Mouse (Mus musculus): ENCODE measurements at regions not wholly inside any gene's neighbourhood (a gene's known extent, or its start where the extent isn't known, plus 50 kb on each side); places are given as distances from the start of the nearest gene placed in this dataset.

- 50% methylated on average over 7 of the region's 7 CpGs for WGBS
- Histone ChIP-seq H3K27ac (ENCODE audit: insufficient read depth, low read depth, low read length) (no peak overlapping the region), H3K4me3 (ENCODE audit: insufficient read depth, low read depth, low read length) (no peak overlapping the region), H3K4me1 (ENCODE audit: control insufficient read depth, insufficient read depth, low read length) (no peaks in the 10 kb centered on the region)
- TF ChIP-seq CTCF (IDR thresholded peaks at IDR 0.05; ENCODE audit: insufficient read depth, low read depth, low read length) (no peak), POLR2A (IDR thresholded peaks at IDR 0.05; ENCODE audit: insufficient read depth, low read depth, low read length) (no peak)
Observed at GRCm38 (mm10) chr9:43427007-43427406, 116.4 kb downstream of the Trim29 start.

DNA sequence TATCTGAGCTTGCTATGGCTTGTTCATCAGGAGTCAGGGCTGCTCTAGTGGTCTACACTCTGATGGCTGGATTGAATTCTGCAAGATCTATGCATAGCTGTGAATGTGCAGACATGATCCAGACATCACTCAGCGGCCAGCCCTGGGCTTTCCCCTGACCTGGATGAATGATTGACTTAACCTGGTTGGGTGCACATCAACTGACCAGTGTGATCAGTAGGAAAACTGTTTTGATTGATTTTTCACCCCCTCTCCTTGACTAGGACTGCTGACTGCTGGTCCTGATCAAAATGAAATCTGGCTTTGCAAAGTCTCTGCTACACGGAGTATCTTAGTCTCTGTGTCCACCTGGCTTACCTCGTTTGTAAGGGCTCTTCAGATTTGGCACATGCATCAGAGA, 123.3 kb downstream of the Trim29 start:
- H3K4me1 ChIP-seq (ENCODE audit: control insufficient read depth, insufficient read depth, low read length): no peaks in the 10 kb centered on the region
- H3K4me3 ChIP-seq (ENCODE audit: insufficient read depth, low read depth, low read length): no peak overlapping the region
- TF ChIP-seq CTCF (IDR thresholded peaks at IDR 0.05; ENCODE audit: insufficient read depth, low read depth, low read length) (no peak), POLR2A (IDR thresholded peaks at IDR 0.05; ENCODE audit: insufficient read depth, low read depth, low read length) (no peak)
- no peak overlapping the region for H3K27ac ChIP-seq (ENCODE audit: insufficient read depth, low read depth, low read length)
- 91% methylated on average over 3 of the region's 3 CpGs for WGBS

GRCm38 (mm10) chr9:43438476-43438875, 127.8 kb downstream of the Trim29 start:
- peaks cover 13% of the 10 kb centered on the region; the same call in 1 of the 2 replicates for H3K4me1 ChIP-seq (ENCODE audit: control insufficient read depth, insufficient read depth, low read length)
- no peak overlapping the region for H3K4me3 ChIP-seq (ENCODE audit: insufficient read depth, low read depth, low read length)
- no peak overlapping the region for H3K27ac ChIP-seq (ENCODE audit: insufficient read depth, low read depth, low read length)
- WGBS: 84% methylated on average over 11 of the region's 11 CpGs
- TF ChIP-seq CTCF (IDR thresholded peaks at IDR 0.05; ENCODE audit: insufficient read depth, low read depth, low read length): no peak
- no peak for TF ChIP-seq POLR2A (IDR thresholded peaks at IDR 0.05; ENCODE audit: insufficient read depth, low read depth, low read length)

- no peak for TF ChIP-seq POLR2A (IDR thresholded peaks at IDR 0.05; ENCODE audit: insufficient read depth, low read depth, low read length)
- no peak for TF ChIP-seq CTCF (IDR thresholded peaks at IDR 0.05; ENCODE audit: insufficient read depth, low read depth, low read length)
- peaks cover 13% of the 10 kb centered on the region; the same call in 1 of the 2 replicates for H3K4me1 ChIP-seq (ENCODE audit: control insufficient read depth, insufficient read depth, low read length)
- WGBS: 42% methylated on average over 5 of the region's 5 CpGs
- no peak overlapping the region for H3K27ac ChIP-seq (ENCODE audit: insufficient read depth, low read depth, low read length)
- H3K4me3 ChIP-seq (ENCODE audit: insufficient read depth, low read depth, low read length): no peak overlapping the region
Observed at GRCm38 (mm10) chr9:43440959-43441510, 130.4 kb downstream of the Trim29 start.

DNA sequence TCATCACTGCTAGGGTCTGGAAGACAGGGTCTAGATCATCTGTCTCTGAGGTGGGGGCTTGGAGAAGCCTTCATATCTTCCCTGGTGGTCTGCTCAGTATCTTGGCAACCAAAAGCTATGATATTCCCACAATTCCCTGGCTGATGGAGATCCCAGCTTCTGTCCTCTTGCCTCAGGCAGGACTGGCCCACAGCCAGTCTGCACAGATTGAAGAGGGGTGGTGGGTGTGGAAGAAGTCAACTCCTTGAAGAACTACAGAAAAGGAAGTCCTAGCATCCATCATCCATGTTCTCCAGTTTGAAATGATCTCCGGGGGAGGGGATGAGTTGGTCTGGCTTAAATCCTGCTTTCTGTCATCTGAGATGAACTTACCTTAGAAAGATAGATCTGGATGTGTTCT, 134.8 kb downstream of the Trim29 start:
- TF ChIP-seq POLR2A (IDR thresholded peaks at IDR 0.05; ENCODE audit: insufficient read depth, low read depth, low read length) (no peak), CTCF (IDR thresholded peaks at IDR 0.05; ENCODE audit: insufficient read depth, low read depth, low read length) (no peak)
- H3K27ac ChIP-seq (ENCODE audit: insufficient read depth, low read depth, low read length): no peak overlapping the region
- H3K4me3 ChIP-seq (ENCODE audit: insufficient read depth, low read depth, low read length): no peak overlapping the region
- WGBS: 95% methylated on average over 1 of the region's 1 CpGs
- peaks cover 15% of the 10 kb centered on the region for H3K4me1 ChIP-seq (ENCODE audit: control insufficient read depth, insufficient read depth, low read length)

DNA sequence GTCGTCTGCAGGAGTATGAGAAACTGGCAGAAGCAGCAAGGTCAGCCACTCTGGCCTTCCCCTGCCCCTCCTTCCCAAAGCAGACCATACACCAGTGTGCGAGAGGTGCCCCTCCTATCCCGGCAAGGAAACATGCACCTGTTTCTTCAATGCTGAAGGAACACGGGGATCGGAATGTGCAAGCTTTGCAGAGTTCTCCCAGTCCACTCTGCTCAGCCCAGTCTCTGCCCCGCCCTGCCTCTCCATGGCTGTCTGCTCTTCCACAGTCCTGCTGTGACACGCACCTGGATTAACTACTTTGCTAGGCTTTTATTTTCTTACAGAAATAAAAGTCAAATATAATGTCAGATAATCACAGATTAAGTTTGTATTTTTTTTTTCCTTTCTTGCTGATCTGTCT, 136.7 kb downstream of the Trim29 start:
- Histone ChIP-seq H3K4me3 (ENCODE audit: insufficient read depth, low read depth, low read length) (no peak overlapping the region), H3K4me1 (ENCODE audit: control insufficient read depth, insufficient read depth, low read length) (peaks cover 6% of the 10 kb centered on the region), H3K27ac (ENCODE audit: insufficient read depth, low read depth, low read length) (no peak overlapping the region)
- WGBS: 86% methylated on average over 7 of the region's 7 CpGs
- TF ChIP-seq CTCF (IDR thresholded peaks at IDR 0.05; ENCODE audit: insufficient read depth, low read depth, low read length) (no peak), POLR2A (IDR thresholded peaks at IDR 0.05; ENCODE audit: insufficient read depth, low read depth, low read length) (no peak)

- H3K27ac ChIP-seq (ENCODE audit: insufficient read depth, low read depth, low read length): no peak overlapping the region
- no peak overlapping the region for H3K4me3 ChIP-seq (ENCODE audit: insufficient read depth, low read depth, low read length)
Observed at GRCm38 (mm10) chr9:43448981-43449380, 138.3 kb downstream of the Trim29 start.

GRCm38 (mm10) chr9:43453953-43454582, 143.4 kb downstream of the Trim29 start:
- H3K4me3 ChIP-seq (ENCODE audit: insufficient read depth, low read depth, low read length): no peak overlapping the region
- 25% methylated on average over 14 of the region's 14 CpGs for WGBS
- H3K4me1 ChIP-seq (ENCODE audit: control insufficient read depth, insufficient read depth, low read length): peaks cover 10% of the 10 kb centered on the region
- no peak for TF ChIP-seq CTCF (IDR thresholded peaks at IDR 0.05; ENCODE audit: insufficient read depth, low read depth, low read length)
- TF ChIP-seq POLR2A (IDR thresholded peaks at IDR 0.05; ENCODE audit: insufficient read depth, low read depth, low read length): no peak
- no peak overlapping the region for H3K27ac ChIP-seq (ENCODE audit: insufficient read depth, low read depth, low read length)

More at GRCm38 (mm10) chr9:43448981-43449380, 138.3 kb downstream of the Trim29 start:
- WGBS: 91% methylated on average over 5 of the region's 5 CpGs
- TF ChIP-seq POLR2A (IDR thresholded peaks at IDR 0.05; ENCODE audit: insufficient read depth, low read depth, low read length) (no peak), CTCF (IDR thresholded peaks at IDR 0.05; ENCODE audit: insufficient read depth, low read depth, low read length) (no peak)
- peaks cover 7% of the 10 kb centered on the region for H3K4me1 ChIP-seq (ENCODE audit: control insufficient read depth, insufficient read depth, low read length)

DNA sequence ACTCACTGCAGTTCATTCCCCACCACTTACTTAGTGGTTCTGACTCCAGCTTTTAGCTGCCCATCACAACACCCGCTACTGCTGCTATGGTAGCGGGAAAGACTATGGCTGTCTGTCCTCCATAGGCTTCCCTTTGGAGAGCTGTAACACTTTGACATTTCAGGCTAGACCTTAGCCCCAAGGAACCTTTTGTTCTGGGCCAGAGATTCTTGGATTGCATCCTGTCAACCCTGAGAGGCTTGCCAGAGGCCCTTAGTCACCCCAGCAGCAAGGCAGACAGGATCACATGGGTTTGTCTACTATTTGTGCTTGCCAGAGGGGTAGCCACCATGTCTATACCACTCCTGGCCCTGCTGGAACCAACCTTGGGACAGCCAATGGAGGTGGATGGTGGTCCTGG, 147.1 kb downstream of the Trim29 start:
- Histone ChIP-seq H3K4me3 (ENCODE audit: insufficient read depth, low read depth, low read length) (no peak overlapping the region), H3K27ac (ENCODE audit: insufficient read depth, low read depth, low read length) (no peak overlapping the region), H3K4me1 (ENCODE audit: control insufficient read depth, insufficient read depth, low read length) (peaks cover 5% of the 10 kb centered on the region)
- WGBS: 100% methylated on average over 2 of the region's 2 CpGs
- TF ChIP-seq POLR2A (IDR thresholded peaks at IDR 0.05; ENCODE audit: insufficient read depth, low read depth, low read length): no peak
- TF ChIP-seq CTCF (IDR thresholded peaks at IDR 0.05; ENCODE audit: insufficient read depth, low read depth, low read length): no peak
